Mouse (Mus musculus) forebrain, embryonic 11.5 days (tissue): ENCODE results near the gene Ube2h. TPM values are rescaled to one million over a fixed set of nuclear protein-coding genes. Genes with fewer than 3 reads are reported as not detected.
"Not testable (repeated sequence)": the region's sequence is repeated elsewhere in the genome, so short reads cannot be mapped to it uniquely, and the experiment has no call there.

Experiments
- ATAC-seq: fragments of 200-750 bp; cut with Nextera tagmentation; replicated peaks from 2 replicates; pipeline ENCODE4 v1.8.0; 2017; ENCODE audit warnings: moderate TSS enrichment; ENCODE audit not compliant: low FRiP score
- DNase-seq: peaks from one replicate; pipeline ENCODE4 v3.0.0-alpha.2; 2017; ENCODE audit warnings: low spot score
- H3K27ac ChIP-seq: fragments of 300-500 bp; sonication (generic); 2 replicates; pipeline ENCODE4 v1.5.1; 2014; ENCODE audit warnings: low read depth, low read length
- H3K27me3 ChIP-seq: fragments of 300-500 bp; sonication (generic); 2 replicates; pipeline ENCODE4 v1.6.1; 2014; ENCODE audit warnings: mild to moderate bottlenecking, low read length, mixed read lengths; ENCODE audit not compliant: control insufficient read depth, insufficient read depth
- H3K36me3 ChIP-seq: fragments of 300-500 bp; sonication (generic); 2 replicates; pipeline ENCODE4 v1.6.1; 2014; ENCODE audit warnings: mild to moderate bottlenecking, low read length, moderate library complexity, mixed read lengths; ENCODE audit not compliant: control insufficient read depth, insufficient read depth
- H3K4me1 ChIP-seq: fragments of 300-500 bp; sonication (generic); replicated peaks from 2 replicates; pipeline ENCODE4 v1.6.1; 2014; ENCODE audit warnings: low read length, mixed read lengths; ENCODE audit not compliant: control insufficient read depth, insufficient read depth
- H3K4me2 ChIP-seq: fragments of 300-500 bp; sonication (generic); 2 replicates; pipeline ENCODE4 v1.6.1; 2014; ENCODE audit warnings: low read depth, mild to moderate bottlenecking, low read length, moderate library complexity, mixed read lengths; ENCODE audit not compliant: severe bottlenecking
- H3K4me3 ChIP-seq: fragments of 300-500 bp; sonication (generic); 2 replicates; pipeline ENCODE4 v1.5.1; 2014; ENCODE audit warnings: low read depth, low read length
- H3K9ac ChIP-seq: fragments of 300-500 bp; sonication (generic); 2 replicates; pipeline ENCODE4 v1.6.1; 2014; ENCODE audit warnings: low read length
- H3K9me3 ChIP-seq: fragments of 300-500 bp; sonication (generic); 2 replicates; pipeline ENCODE4 v1.6.1; 2016; ENCODE audit warnings: low read length, mixed read lengths; ENCODE audit not compliant: control insufficient read depth
- WGBS: fragments of 180-500 bp; shearing (Covaris S2); extraction: QIAGEN DNeasy Blood & Tissue Kit; methylation state at CpG from one replicate; pipeline ENCODE4 v1.1.7; 2014; 5-methylcytosine and 5-hydroxymethylcytosine counted together
- polyA plus RNA-seq: library from polyadenylated mRNA; unstranded; fragments of >200 nt; fragmentation: Nextera tagmentation; extraction: Ambion mirVana; gene quantifications from 2 replicates; pipeline ENCODE4 v1.2.1, GENCODE M21; 2014

Gene Ube2h
- polyA plus RNA-seq, 1 experiment from 2014 or later: 50.1 TPM

- Histone ChIP-seq H3K4me1 (0 out of 2 replicates have a peak, but pooled peaks cover 1% of the 10 kb centered on the region), H3K4me3 (no peak overlapping the region), H3K27me3 (no peaks in the 10 kb centered on the region), H3K36me3 (no peaks in the 10 kb centered on the region), H3K9me3 (no peaks in the 10 kb centered on the region), H3K4me2 (no peak overlapping the region), H3K9ac (no peak overlapping the region), H3K27ac (no peak overlapping the region)
- DNase-seq (peak; percentile 86), ATAC-seq (peak; percentile 49; the same call in 1 of the 2 replicates)
- 34% methylated on average over 5 of the region's 5 CpGs for WGBS
Observed at GRCm38 (mm10) chr6:30210788-30211187, 93.6 kb downstream of the Ube2h start.

- no peak for ATAC-seq
- WGBS: 47% methylated on average over 4 of the region's 4 CpGs
- Histone ChIP-seq H3K9ac (no peak overlapping the region), H3K36me3 (no peaks in the 10 kb centered on the region), H3K9me3 (no peaks in the 10 kb centered on the region), H3K4me2 (no peak overlapping the region), H3K4me3 (no peak overlapping the region), H3K4me1 (0 out of 2 replicates have a peak, but pooled peaks cover 2% of the 10 kb centered on the region), H3K27me3 (no peaks in the 10 kb centered on the region), H3K27ac (no peak overlapping the region)
- no peak for DNase-seq
Observed at GRCm38 (mm10) chr6:30208844-30209243, 95.5 kb downstream of the Ube2h start.

- H3K27ac ChIP-seq: no peak overlapping the region
Observed at GRCm38 (mm10) chr6:30205587-30206202, 98.6 kb downstream of the Ube2h start.

GRCm38 (mm10) chr6:30205180-30205538 is 99.2 kb downstream of the Ube2h start:
- H3K9ac ChIP-seq, H3K27me3 ChIP-seq, H3K4me3 ChIP-seq, DNase-seq, H3K27ac ChIP-seq, ATAC-seq, H3K9me3 ChIP-seq, H3K4me1 ChIP-seq, H3K36me3 ChIP-seq, H3K4me2 ChIP-seq: not testable (repeated sequence)
- WGBS: 81% methylated on average over 5 of the region's 6 CpGs

More at GRCm38 (mm10) chr6:30205587-30206202, 98.6 kb downstream of the Ube2h start:
- H3K4me1 ChIP-seq: 0 out of 2 replicates have a peak, but pooled peaks cover 2% of the 10 kb centered on the region
- no peak overlapping the region for H3K4me3 ChIP-seq
- H3K27me3 ChIP-seq: no peaks in the 10 kb centered on the region
- 7% methylated on average over 30 of the region's 30 CpGs for WGBS
- ATAC-seq (peak; percentile 83), DNase-seq (peak; percentile 90)
- H3K9ac ChIP-seq: peak overlapping the region; percentile 27; the same call in 1 of the 2 replicates
- no peaks in the 10 kb centered on the region for H3K9me3 ChIP-seq
- H3K36me3 ChIP-seq: no peaks in the 10 kb centered on the region
- H3K4me2 ChIP-seq: peak overlapping the region; percentile 49

GRCm38 (mm10) chr6:30204383-30205179 is 99.8 kb downstream of the Ube2h start:
- no peak overlapping the region for H3K4me3 ChIP-seq
- no peaks in the 10 kb centered on the region for H3K27me3 ChIP-seq
- WGBS: 47% methylated on average over 19 of the region's 20 CpGs
- ATAC-seq: no peak
- H3K9ac ChIP-seq: 0 out of 2 replicates have a peak overlapping the region, but pooled peaks have one; percentile 8
- no peak for DNase-seq
- H3K27ac ChIP-seq: no peak overlapping the region
- H3K4me1 ChIP-seq: 0 out of 2 replicates have a peak, but pooled peaks cover 2% of the 10 kb centered on the region
- H3K36me3 ChIP-seq: no peaks in the 10 kb centered on the region
- no peaks in the 10 kb centered on the region for H3K9me3 ChIP-seq
- no peak overlapping the region for H3K4me2 ChIP-seq

GRCm38 (mm10) chr6:30196143-30196542 is 108.2 kb downstream of the Ube2h start:
- H3K9ac ChIP-seq: no peak overlapping the region
- no peak for ATAC-seq
- no peaks in the 10 kb centered on the region for H3K36me3 ChIP-seq
- DNase-seq: no peak
- no peak overlapping the region for H3K4me2 ChIP-seq
- no peaks in the 10 kb centered on the region for H3K9me3 ChIP-seq
- no peak overlapping the region for H3K4me3 ChIP-seq
- WGBS: 78% methylated on average over 8 of the region's 8 CpGs
- H3K4me1 ChIP-seq: no peaks in the 10 kb centered on the region
- H3K27ac ChIP-seq: no peak overlapping the region
- no peaks in the 10 kb centered on the region for H3K27me3 ChIP-seq

- H3K9ac ChIP-seq: no peak overlapping the region
- 87% methylated on average over 11 of the region's 11 CpGs for WGBS
Observed at GRCm38 (mm10) chr6:30195656-30196055, 108.7 kb downstream of the Ube2h start.

GRCm38 (mm10) chr6:30183624-30184023 is 120.7 kb downstream of the Ube2h start:
- 0 out of 2 replicates have a peak, but pooled peaks cover 3% of the 10 kb centered on the region for H3K4me1 ChIP-seq
- ATAC-seq: no peak
- no peak overlapping the region for H3K9ac ChIP-seq
- 88% methylated on average over 4 of the region's 4 CpGs for WGBS
- H3K27me3 ChIP-seq: peaks cover 24% of the 10 kb centered on the region
- DNase-seq: no peak
- H3K4me2 ChIP-seq: no peak overlapping the region
- H3K36me3 ChIP-seq: no peaks in the 10 kb centered on the region
- no peaks in the 10 kb centered on the region for H3K9me3 ChIP-seq
- H3K27ac ChIP-seq: no peak overlapping the region
- H3K4me3 ChIP-seq: no peak overlapping the region

More at GRCm38 (mm10) chr6:30195656-30196055, 108.7 kb downstream of the Ube2h start:
- DNase-seq (no peak), ATAC-seq (no peak)
- no peaks in the 10 kb centered on the region for H3K27me3 ChIP-seq
- H3K4me2 ChIP-seq: no peak overlapping the region
- no peaks in the 10 kb centered on the region for H3K36me3 ChIP-seq
- no peaks in the 10 kb centered on the region for H3K4me1 ChIP-seq
- no peak overlapping the region for H3K4me3 ChIP-seq
- H3K9me3 ChIP-seq: no peaks in the 10 kb centered on the region
- no peak overlapping the region for H3K27ac ChIP-seq
